Mouse (Mus musculus) T-helper 1 cell (primary cell): ENCODE measurements at regions not wholly inside any gene's neighbourhood (a gene's known extent, or its start where the extent isn't known, plus 50 kb on each side); places are given as distances from the start of the nearest gene placed in this dataset.

ENCODE experiments used
- in situ Hi-C: fragments of 300-600 bp; cut with MboI, MseI; formaldehyde crosslinking; loops from one replicate; pipeline ENCODE4 v1.15.1; 2025; ENCODE audit warnings: high pct_unique_total_duplicates

DNA sequence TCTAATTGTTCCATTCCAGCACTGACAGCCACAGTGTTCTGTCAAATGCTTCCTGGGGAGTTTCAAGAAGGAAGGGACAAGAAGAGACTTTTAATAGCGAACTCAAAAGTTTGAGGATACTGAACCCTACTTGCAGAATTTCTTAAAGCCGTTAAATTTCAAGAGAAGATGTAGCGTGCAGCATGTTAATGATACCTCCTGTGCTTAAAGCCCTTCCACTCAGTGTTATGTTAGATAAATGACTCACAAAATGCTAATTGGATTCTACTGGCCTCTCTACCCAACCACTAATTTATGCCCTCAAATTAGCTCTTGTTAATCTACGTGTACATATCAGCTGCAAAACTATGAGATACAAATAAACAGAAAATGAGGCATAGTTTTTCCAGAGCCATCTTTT is 541.8 kb upstream of the Cdh20 start:
- in situ Hi-C loops = no loop called here

DNA sequence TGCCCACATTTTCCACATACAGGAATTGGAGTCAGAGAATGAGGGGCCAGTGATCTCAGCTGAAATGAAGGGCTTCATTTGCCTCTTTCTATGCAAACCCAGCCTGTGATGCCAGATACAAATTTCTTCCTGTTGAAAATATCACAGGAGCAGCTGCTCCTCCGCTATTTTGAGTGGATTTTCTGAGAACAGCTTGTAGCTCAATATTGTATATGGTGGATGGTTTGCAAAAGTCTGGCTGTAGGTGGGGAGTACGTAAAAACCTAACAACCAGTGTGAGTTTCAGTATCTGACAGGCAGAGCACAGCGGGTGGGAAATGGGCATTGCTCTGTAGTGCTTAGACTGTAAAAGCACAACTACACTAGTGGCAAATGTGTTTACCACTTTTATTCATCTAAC is 541.4 kb upstream of the Cdh20 start:
- in situ Hi-C loops = no loop called here

DNA sequence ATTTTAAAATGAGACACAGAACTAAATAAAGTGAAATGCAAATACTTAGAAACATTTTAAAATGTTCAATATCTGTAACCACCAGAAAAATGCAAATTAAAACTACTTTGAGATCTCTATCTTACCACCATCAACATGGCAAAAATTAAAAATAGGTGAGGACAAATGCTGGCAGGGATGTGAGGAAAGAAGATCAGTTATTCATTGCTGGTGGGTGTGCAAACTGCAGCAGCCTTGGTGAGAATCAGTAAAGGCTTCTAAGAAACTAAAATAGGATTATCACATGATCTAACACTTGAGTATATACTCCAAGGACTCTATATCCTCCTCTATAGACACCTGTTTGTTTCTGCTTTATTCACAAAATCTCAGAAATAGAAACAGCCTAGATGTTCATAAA is 526.7 kb upstream of the Cdh20 start:
- in situ Hi-C loops = loop anchor here (10.0 kb wide), 1 partner anchor 63 kb away; no protein-coding TSS in a partner anchor

GRCm38 (mm10) chr1:104265775-104266174 is 502.6 kb upstream of the Cdh20 start:
- in situ Hi-C loops = no loop called here

DNA sequence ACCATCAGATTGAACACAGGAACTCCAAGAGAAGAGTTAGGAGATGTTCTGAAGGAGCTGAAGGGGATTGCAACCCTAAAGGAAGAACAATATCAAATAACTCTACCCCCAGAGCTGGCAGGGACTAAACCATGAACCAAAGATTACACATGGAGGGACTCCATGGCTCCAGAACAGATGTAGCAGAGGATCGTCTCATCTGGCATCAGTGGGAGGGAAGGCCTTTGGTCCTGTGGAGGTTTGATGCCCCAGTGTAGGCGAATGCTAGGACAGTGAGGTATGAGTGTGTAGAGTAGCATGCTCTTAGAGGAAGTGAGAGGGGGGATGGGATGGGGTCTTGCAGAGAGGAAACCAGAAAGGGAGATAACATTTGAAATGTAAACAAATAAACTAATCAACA is 460.4 kb upstream of the Cdh20 start:
- in situ Hi-C loops = loop anchor here (10.0 kb wide), 1 partner anchor 63 kb away; no protein-coding TSS in a partner anchor

DNA sequence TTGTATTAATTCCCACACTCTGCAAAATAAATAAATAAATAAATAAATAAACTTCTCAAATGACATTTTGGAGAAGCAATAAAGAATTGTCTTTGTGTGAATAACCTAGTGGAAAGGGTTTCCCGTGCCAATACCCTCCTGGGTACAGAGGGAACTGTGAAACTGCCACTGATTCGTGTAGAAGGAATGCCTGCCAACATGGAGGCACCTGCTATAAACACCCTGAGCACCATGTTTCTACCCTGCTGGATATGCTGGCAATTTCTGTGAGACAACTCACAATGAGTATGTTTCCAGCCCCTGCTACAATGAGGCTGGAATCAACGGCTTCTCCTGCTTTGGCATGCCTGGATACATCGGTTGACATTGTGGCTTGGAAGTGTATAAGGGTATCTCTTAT is 456.7 kb upstream of the Cdh20 start:
- in situ Hi-C loops = no loop called here

GRCm38 (mm10) chr1:104315058-104315457 is 453.3 kb upstream of the Cdh20 start:
- in situ Hi-C loops = no loop called here

- in situ Hi-C loops = no loop called here
Measured at GRCm38 (mm10) chr1:104318020-104318419, 450.3 kb upstream of the Cdh20 start.

DNA sequence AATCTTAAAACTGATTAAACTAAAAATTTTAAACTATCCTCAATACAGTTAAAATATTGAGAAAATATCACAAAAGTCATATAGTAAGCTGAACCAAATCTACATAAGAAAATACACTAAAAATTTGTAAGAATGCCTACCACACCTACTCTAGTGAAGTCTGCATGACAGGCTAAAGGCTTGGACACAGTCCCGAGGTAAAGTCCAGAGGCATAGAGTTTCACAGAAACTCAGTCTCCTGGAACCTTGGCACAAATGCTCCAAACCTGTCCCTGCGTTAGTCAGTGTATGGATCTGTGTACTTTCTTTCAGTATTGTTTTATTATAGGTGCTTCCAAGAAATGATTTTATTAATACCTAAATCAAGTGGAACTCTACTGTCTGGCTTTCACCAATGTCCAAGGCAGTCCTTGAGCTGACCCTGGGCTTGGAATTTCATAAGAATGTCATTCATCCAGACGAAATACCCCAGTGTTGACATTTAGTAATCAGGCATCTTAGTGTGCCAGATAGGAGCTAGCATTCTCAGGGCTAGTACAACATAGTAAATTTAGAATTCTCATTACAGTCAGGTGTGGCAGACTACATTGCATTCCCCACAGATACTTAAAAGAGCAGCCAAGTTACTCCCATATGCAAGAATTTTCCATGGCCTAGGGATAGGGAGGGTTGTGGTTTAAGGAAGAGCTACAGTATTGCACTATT is 435.5 kb upstream of the Cdh20 start:
- in situ Hi-C loops = no loop called here

DNA sequence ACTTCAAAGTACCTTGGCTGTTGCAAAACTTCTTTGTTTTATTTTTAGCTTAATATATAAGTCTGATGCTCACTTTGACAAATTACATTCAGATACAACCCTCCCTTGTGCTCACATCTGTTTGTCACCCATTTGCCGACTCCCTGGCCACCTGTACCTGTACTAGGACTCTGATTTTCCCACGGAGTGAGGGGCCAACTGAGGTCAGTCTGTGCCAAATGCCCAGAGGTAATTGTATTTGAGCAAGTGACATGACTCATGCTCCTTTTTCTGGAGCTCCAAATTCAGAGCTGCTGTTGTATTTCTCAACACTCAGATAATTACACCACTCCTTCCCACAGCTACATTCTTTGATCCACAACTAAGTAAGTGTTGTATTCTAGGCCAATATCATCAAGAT is 434.8 kb upstream of the Cdh20 start:
- in situ Hi-C loops = no loop called here
